Mouse (Mus musculus): ENCODE data around the gene Met. TPM values are rescaled to one million over a fixed set of nuclear protein-coding genes. Genes with fewer than 3 reads are reported as not detected.

Gene Met
- not detected for polyA plus RNA-seq (2017; shearing (Covaris generic))

GRCm38 (mm10) chr6:17463434-17464280, at the start of gene Met:
Met (plus strand) TSS chr6:17463800.

Other genes with a start within 250 kb of the Met start
- gene Cav2, start 182.6 kb upstream of the Met start, polyA plus RNA-seq (2017; shearing (Covaris generic)): 2.3 TPM
- not detected for gene Cav1, start 157.5 kb upstream of the Met start, polyA plus RNA-seq (2017; shearing (Covaris generic))
- gene Capza2, start 172.4 kb downstream of the Met start, polyA plus RNA-seq (2017; shearing (Covaris generic)): 333 TPM
- 3.8 TPM for gene St7, start 229.1 kb downstream of the Met start, polyA plus RNA-seq (2017; shearing (Covaris generic))